Mouse (Mus musculus) liver (tissue): ENCODE measurements around the gene Krtap4-1.

Source experiments
- DNase-seq: peaks from one replicate; pipeline ENCODE4 v3.0.0-alpha.2; 2020; ENCODE audit warnings: mixed read lengths

Gene Krtap4-1

GRCm38 (mm10) chr11:99583245-99583704, 44.8 kb downstream of the Krtap4-1 start, which contains the start of gene Krtap1-4:
Gene Krtap1-4 (minus strand): TSS chr11:99583654.
- DNase-seq, result no peak

- DNase-seq, result no peak
These were observed 46.5 kb downstream of the Krtap4-1 start for GRCm38 (mm10) chr11:99581564-99581963.

GRCm38 (mm10) chr11:99581051-99581450, 47.0 kb downstream of the Krtap4-1 start:
- DNase-seq, result no peak

- DNase-seq, result no peak
These were observed 47.4 kb downstream of the Krtap4-1 start, which contains the start of gene Krtap1-5 for GRCm38 (mm10) chr11:99580636-99581035. Gene Krtap1-5 (minus strand): TSS chr11:99581016.
